Mouse (Mus musculus) neural tube, embryonic 10.5 days (tissue): ENCODE measurements around the gene Slc4a8.

ENCODE experiments used
- DNase-seq: peaks from one replicate; pipeline ENCODE4 v3.0.0-alpha.2; 2017; ENCODE audit warnings: low spot score; ENCODE audit errors: extremely low spot score

The Slc4a8 gene

GRCm38 (mm10) chr15:100829775-100830174, 68.2 kb downstream of the Slc4a8 start:
- no peak for DNase-seq

GRCm38 (mm10) chr15:100830682-100831081, 69.1 kb downstream of the Slc4a8 start:
- DNase-seq = no peak

GRCm38 (mm10) chr15:100832144-100832543, 70.6 kb downstream of the Slc4a8 start:
- DNase-seq = no peak

- no peak for DNase-seq
Measured at GRCm38 (mm10) chr15:100832784-100833183, 71.2 kb downstream of the Slc4a8 start.

- no peak for DNase-seq
Measured at GRCm38 (mm10) chr15:100836729-100837128, 75.2 kb downstream of the Slc4a8 start.

- DNase-seq = peak; percentile 62
Measured at GRCm38 (mm10) chr15:100838607-100839207, 77.2 kb downstream of the Slc4a8 start.

GRCm38 (mm10) chr15:100844336-100844735, 82.8 kb downstream of the Slc4a8 start:
- DNase-seq = no peak

- peak; percentile 58 for DNase-seq
Measured at GRCm38 (mm10) chr15:100845049-100845879, 83.7 kb downstream of the Slc4a8 start.

- DNase-seq = no peak
Measured at GRCm38 (mm10) chr15:100847193-100847592, 85.6 kb downstream of the Slc4a8 start.

GRCm38 (mm10) chr15:100857586-100857985, 96.0 kb downstream of the Slc4a8 start:
- DNase-seq = no peak

GRCm38 (mm10) chr15:100860856-100861255, 99.3 kb downstream of the Slc4a8 start:
- DNase-seq = no peak

GRCm38 (mm10) chr15:100865556-100865955, 104.0 kb downstream of the Slc4a8 start:
- no peak for DNase-seq

- DNase-seq = no peak
Measured at GRCm38 (mm10) chr15:100869558-100869957, 108.0 kb downstream of the Slc4a8 start, which contains the start of gene Scn8a. TSS of gene Scn8a (plus strand) at chr15:100869858.

- peak; percentile 82 for DNase-seq
Measured at GRCm38 (mm10) chr15:100870001-100870774, 108.6 kb downstream of the Slc4a8 start.

GRCm38 (mm10) chr15:100870775-100871106, 109.2 kb downstream of the Slc4a8 start:
- peak; percentile 62 for DNase-seq

GRCm38 (mm10) chr15:100871107-100872011, 109.8 kb downstream of the Slc4a8 start:
- DNase-seq = peak; percentile 69

GRCm38 (mm10) chr15:100873155-100873554, 111.6 kb downstream of the Slc4a8 start:
- peak; percentile 88 for DNase-seq
